Mouse (Mus musculus) myocyte (in vitro differentiated cells): ENCODE measurements around the gene Mrpl38. TPM values are rescaled to one million over a fixed set of nuclear protein-coding genes. Genes with fewer than 3 reads are reported as not detected.

Source experiments
- H3K27me3 ChIP-seq: one replicate; pipeline ENCODE4 v1.6.1; 2011; ENCODE audit not compliant: control insufficient read depth, insufficient read depth, insufficient read length
- H3K36me3 ChIP-seq: one replicate; pipeline ENCODE4 v1.6.1; 2011; ENCODE audit not compliant: control insufficient read depth, insufficient read depth
- H3K4me2 ChIP-seq: one replicate; pipeline ENCODE4 v1.6.1; 2011; ENCODE audit warnings: low read depth, control low read depth
- H3K4me3 ChIP-seq: one replicate; pipeline ENCODE4 v1.5.1; 2011; ENCODE audit warnings: mild to moderate bottlenecking, control low read depth, moderate library complexity
- H3K79me2 ChIP-seq: one replicate; pipeline ENCODE4 v1.6.1; 2011; ENCODE audit not compliant: control insufficient read depth, insufficient read depth
- H3ac ChIP-seq: one replicate; pipeline ENCODE4 v1.6.1; 2011; ENCODE audit not compliant: control insufficient read depth, insufficient read length
- E2F4 ChIP-seq: IDR thresholded peaks from one replicate; pipeline ENCODE4 v1.6.1; 2011; ENCODE audit warnings: mild to moderate bottlenecking, control low read depth, moderate library complexity; ENCODE audit not compliant: insufficient read depth
- MAX ChIP-seq: IDR thresholded peaks from one replicate; pipeline ENCODE4 v1.6.1; 2011; ENCODE audit warnings: low read depth, mild to moderate bottlenecking, control low read depth
- MYOD1 ChIP-seq, 3 experiments: IDR thresholded peaks; one replicate each; pipeline ENCODE4 v1.6.1; 2011; ENCODE audit warnings: control low read depth in 2 of 3, low read depth in 2 of 3, mild to moderate bottlenecking in 2 of 3, moderate library complexity in 1 of 3; ENCODE audit not compliant: insufficient read length in 2 of 3, control insufficient read depth in 1 of 3
- MYOG ChIP-seq, 3 experiments: IDR thresholded peaks; one replicate each; pipeline ENCODE4 v1.6.1; 2011; ENCODE audit warnings: control low read depth in 2 of 3, low read depth in 2 of 3, mild to moderate bottlenecking in 2 of 3; ENCODE audit not compliant: insufficient read length in 2 of 3, control insufficient read depth in 1 of 3, insufficient read depth in 1 of 3
- POLR2A ChIP-seq: IDR thresholded peaks from one replicate; pipeline ENCODE4 v1.6.1; 2011; ENCODE audit warnings: low read depth, mild to moderate bottlenecking, control low read depth, moderate library complexity; ENCODE audit not compliant: insufficient read length
- POLR2AphosphoS2 ChIP-seq: IDR thresholded peaks from one replicate; pipeline ENCODE4 v1.6.1; 2011; ENCODE audit warnings: low read depth, control low read depth; ENCODE audit not compliant: insufficient read length
- REST ChIP-seq: IDR thresholded peaks from one replicate; pipeline ENCODE4 v1.6.1; 2011; ENCODE audit warnings: mild to moderate bottlenecking, control low read depth, moderate library complexity; ENCODE audit not compliant: insufficient read depth, insufficient read length
- SRF ChIP-seq: IDR thresholded peaks from one replicate; pipeline ENCODE4 v1.6.1; 2011; ENCODE audit warnings: low read depth; ENCODE audit not compliant: control insufficient read depth, insufficient read length
- TCF12 ChIP-seq: IDR thresholded peaks from one replicate; pipeline ENCODE4 v1.6.1; 2011; ENCODE audit warnings: mild to moderate bottlenecking, control low read depth; ENCODE audit not compliant: poor library complexity, insufficient read depth, severe bottlenecking
- TCF3 ChIP-seq: IDR thresholded peaks from one replicate; pipeline ENCODE4 v1.6.1; 2011; ENCODE audit warnings: low read depth, control low read depth; ENCODE audit not compliant: insufficient read length
- USF1 ChIP-seq: IDR thresholded peaks from one replicate; pipeline ENCODE4 v1.6.1; 2011; ENCODE audit warnings: low read depth, mild to moderate bottlenecking, control low read depth, moderate library complexity
- polyA plus RNA-seq: library from polyadenylated mRNA; unstranded; fragments of >200 nt; fragmentation: generic; extraction: Trizol; gene quantifications from one replicate; pipeline ENCODE4 v1.2.1, GENCODE M21; 2012; ENCODE audit warnings: missing spikeins

Gene Mrpl38
- polyA plus RNA-seq, 1 experiment = 141 TPM

GRCm38 (mm10) chr11:116100839-116101238, 37.8 kb downstream of the Mrpl38 start:
- no peaks in the 10 kb centered on the region for H3K27me3 ChIP-seq
- no peaks in the 10 kb centered on the region for H3K36me3 ChIP-seq
- peak overlapping the region; percentile 49 for H3K4me2 ChIP-seq
- no peak for TF ChIP-seq MAX
- no peak for TF ChIP-seq MYOD1 (IDR thresholded peaks at IDR 0.05; ENCODE audit: control insufficient read depth in 1 of 3, insufficient read length in 2 of 3, low read depth in 2 of 3)
- no peak for TF ChIP-seq USF1
- no peak for TF ChIP-seq POLR2A
- no peak for TF ChIP-seq E2F4
- TF ChIP-seq SRF = no peak
- no peak for TF ChIP-seq TCF12
- TF ChIP-seq POLR2AphosphoS2 = no peak
- TF ChIP-seq TCF3 = no peak
- H3K4me3 ChIP-seq = no peak overlapping the region
- H3ac ChIP-seq = no peak overlapping the region
- H3K79me2 ChIP-seq = no peaks in the 10 kb centered on the region

- Histone ChIP-seq H3K27me3 (no peaks in the 10 kb centered on the region), H3K4me3 (no peak overlapping the region), H3K36me3 (no peaks in the 10 kb centered on the region), H3K4me2 (peak overlapping the region; percentile 49), H3ac (no peak overlapping the region), H3K79me2 (no peaks in the 10 kb centered on the region)
- no peak for TF ChIP-seq TCF12
- peak; percentile 77 to 88 (median 87) for TF ChIP-seq MYOG (IDR thresholded peaks at IDR 0.05; ENCODE audit: control insufficient read depth in 1 of 3, insufficient read depth in 1 of 3, insufficient read length in 2 of 3, low read depth in 2 of 3)
- TF ChIP-seq POLR2AphosphoS2 = no peak
- no peak for TF ChIP-seq USF1
- TF ChIP-seq MAX = peak; percentile 17
- peak; percentile 94 for TF ChIP-seq SRF
- peak; percentile 82 to 83 (median 83) for TF ChIP-seq MYOD1 (IDR thresholded peaks at IDR 0.05; ENCODE audit: control insufficient read depth in 1 of 3, insufficient read length in 2 of 3, low read depth in 2 of 3)
- TF ChIP-seq REST = no peak
Observed at GRCm38 (mm10) chr11:116100385-116100784, 38.3 kb downstream of the Mrpl38 start.

GRCm38 (mm10) chr11:116099462-116099861, 39.2 kb downstream of the Mrpl38 start:
- no peaks in the 10 kb centered on the region for H3K36me3 ChIP-seq
- no peaks in the 10 kb centered on the region for H3K27me3 ChIP-seq
- TF ChIP-seq MYOG (IDR thresholded peaks at IDR 0.05; ENCODE audit: control insufficient read depth in 1 of 3, insufficient read depth in 1 of 3, insufficient read length in 2 of 3, low read depth in 2 of 3) (no peak), TCF3 (no peak), REST (no peak)
- no peak overlapping the region for H3K4me3 ChIP-seq
- H3K79me2 ChIP-seq = no peaks in the 10 kb centered on the region
- H3K4me2 ChIP-seq = no peak overlapping the region
- no peak overlapping the region for H3ac ChIP-seq

GRCm38 (mm10) chr11:116098711-116099460, 39.8 kb downstream of the Mrpl38 start:
- TF ChIP-seq TCF3 = no peak
- TF ChIP-seq POLR2AphosphoS2 = no peak
- TF ChIP-seq MYOD1 (IDR thresholded peaks at IDR 0.05; ENCODE audit: control insufficient read depth in 1 of 3, insufficient read length in 2 of 3, low read depth in 2 of 3) = no peak
- TF ChIP-seq E2F4 = no peak
- TF ChIP-seq TCF12 = no peak
- no peaks in the 10 kb centered on the region for H3K36me3 ChIP-seq
- no peak overlapping the region for H3K4me2 ChIP-seq
- no peaks in the 10 kb centered on the region for H3K27me3 ChIP-seq
- H3ac ChIP-seq = no peak overlapping the region
- no peak overlapping the region for H3K4me3 ChIP-seq
- no peaks in the 10 kb centered on the region for H3K79me2 ChIP-seq

- H3K27me3 ChIP-seq = no peaks in the 10 kb centered on the region
- H3K4me3 ChIP-seq = no peak overlapping the region
- no peaks in the 10 kb centered on the region for H3K36me3 ChIP-seq
- no peaks in the 10 kb centered on the region for H3K79me2 ChIP-seq
- H3K4me2 ChIP-seq = no peak overlapping the region
- H3ac ChIP-seq = no peak overlapping the region
- no peak for TF ChIP-seq SRF
Observed at GRCm38 (mm10) chr11:116096213-116097108, 42.2 kb downstream of the Mrpl38 start.
